Mouse (Mus musculus): ENCODE results near the gene Hist1h3c.
"Not testable (repeated sequence)": the region's sequence is repeated elsewhere in the genome, so short reads cannot be mapped to it uniquely, and the experiment has no call there.

Gene Hist1h3c

GRCm38 (mm10) chr13:23710374-23711089 lies 34.9 kb downstream of the Hist1h3c start, which contains the start of gene Hfe:
Hfe (minus strand) TSS chr13:23710854.
- in situ Hi-C loops (cut with MboI, MseI) = no loop called here

- in situ Hi-C loops (cut with MboI, MseI) = no loop called here
Measured at GRCm38 (mm10) chr13:23709714-23710373, 35.6 kb downstream of the Hist1h3c start.

- in situ Hi-C loops (cut with MboI, MseI) = no loop called here
Measured at GRCm38 (mm10) chr13:23708654-23709053, 36.7 kb downstream of the Hist1h3c start.

- in situ Hi-C loops (cut with MboI, MseI) = no loop called here
Measured at GRCm38 (mm10) chr13:23708041-23708440, 37.4 kb downstream of the Hist1h3c start.

GRCm38 (mm10) chr13:23706771-23707170 lies 38.6 kb downstream of the Hist1h3c start:
- in situ Hi-C loops (cut with MboI, MseI) = no loop called here

- in situ Hi-C loops (cut with MboI, MseI) = no loop called here
Measured at GRCm38 (mm10) chr13:23705751-23706356, 39.5 kb downstream of the Hist1h3c start.

GRCm38 (mm10) chr13:23702801-23703200 lies 42.6 kb downstream of the Hist1h3c start:
- in situ Hi-C loops (cut with MboI, MseI) = not testable (repeated sequence)

GRCm38 (mm10) chr13:23702220-23702619 lies 43.2 kb downstream of the Hist1h3c start:
- in situ Hi-C loops (cut with MboI, MseI) = no loop called here

GRCm38 (mm10) chr13:23700786-23701520 lies 44.4 kb downstream of the Hist1h3c start:
- in situ Hi-C loops (cut with MboI, MseI) = no loop called here

GRCm38 (mm10) chr13:23699767-23700166 lies 45.6 kb downstream of the Hist1h3c start:
- in situ Hi-C loops (cut with MboI, MseI) = no loop called here

GRCm38 (mm10) chr13:23698996-23699395 lies 46.4 kb downstream of the Hist1h3c start:
- in situ Hi-C loops (cut with MboI, MseI) = no loop called here

- in situ Hi-C loops (cut with MboI, MseI) = no loop called here
Measured at GRCm38 (mm10) chr13:23698300-23698693, 47.1 kb downstream of the Hist1h3c start, which contains the start of gene Hist1h4c. Hist1h4c (minus strand) TSS chr13:23698454.

- in situ Hi-C loops (cut with MboI, MseI) = no loop called here
Measured at GRCm38 (mm10) chr13:23697491-23698299, 47.7 kb downstream of the Hist1h3c start.

- in situ Hi-C loops (cut with MboI, MseI) = no loop called here
Measured at GRCm38 (mm10) chr13:23696061-23696474, 49.3 kb downstream of the Hist1h3c start.

- in situ Hi-C loops (cut with MboI, MseI) = no loop called here
Measured at GRCm38 (mm10) chr13:23695514-23695913, 49.9 kb downstream of the Hist1h3c start, which contains the start of gene Hist1h1t. Hist1h1t (plus strand) TSS chr13:23695814.
